Mouse (Mus musculus) ES-E14 (cell line): Measurements from ENCODE around the gene Tmprss11f.

Source experiments
- HCFC1 ChIP-seq: IDR thresholded peaks from 2 replicates; pipeline ENCODE4 v1.6.1; 2012; ENCODE audit warnings: low read length, inconsistent platforms, borderline replicate concordance; ENCODE audit not compliant: insufficient read depth
- MAFK ChIP-seq: IDR thresholded peaks from 2 replicates; pipeline ENCODE4 v1.6.1; 2014; ENCODE audit warnings: mild to moderate bottlenecking, low read depth, low read length, inconsistent platforms; ENCODE audit not compliant: insufficient read depth
- ZC3H11A ChIP-seq: IDR thresholded peaks from 2 replicates; pipeline ENCODE4 v1.6.1; 2012; ENCODE audit warnings: low read depth, mild to moderate bottlenecking, inconsistent platforms, low read length, borderline replicate concordance
- ZNF384 ChIP-seq: IDR thresholded peaks from 2 replicates; pipeline ENCODE4 v1.6.1; 2012; ENCODE audit warnings: low read depth, low read length, inconsistent platforms

DNA sequence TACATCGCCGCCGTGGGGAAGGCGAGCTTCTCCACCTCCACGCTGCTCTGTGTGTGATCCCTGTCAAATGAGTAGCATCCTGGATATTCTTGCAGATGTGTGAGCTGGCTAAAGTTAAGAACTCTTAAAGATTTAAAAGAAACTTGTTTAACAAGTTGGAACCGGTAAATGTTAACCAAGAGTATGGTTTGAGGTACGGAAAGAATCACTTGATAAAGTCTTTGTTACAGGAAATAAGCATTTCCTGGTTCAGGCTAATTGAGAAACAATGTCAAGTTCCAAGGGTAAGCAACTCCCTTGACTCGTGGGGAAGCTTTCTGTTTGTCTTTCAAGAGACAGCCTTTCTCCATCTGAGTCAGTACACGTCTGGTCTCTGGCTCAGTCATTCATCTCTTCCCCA lies 113.7 kb downstream of the Tmprss11f start, which contains the start of gene Tmprss11g:
- TF ChIP-seq MAFK: no peak
- TF ChIP-seq HCFC1: no peak
- TF ChIP-seq ZNF384: no peak
- no peak for TF ChIP-seq ZC3H11A
